Mouse (Mus musculus) Muller cell, postnatal 12 days (primary cell): Measurements from ENCODE around the gene Chst12.
A peak's percentile ranks its signal among the peaks of the same experiment; 100 is the strongest.

Source experiments
- DNase-seq: peaks from one replicate; pipeline ENCODE4 v3.0.0-alpha.2; 2015; ENCODE audit errors: inconsistent ontology term

Gene Chst12

DNA sequence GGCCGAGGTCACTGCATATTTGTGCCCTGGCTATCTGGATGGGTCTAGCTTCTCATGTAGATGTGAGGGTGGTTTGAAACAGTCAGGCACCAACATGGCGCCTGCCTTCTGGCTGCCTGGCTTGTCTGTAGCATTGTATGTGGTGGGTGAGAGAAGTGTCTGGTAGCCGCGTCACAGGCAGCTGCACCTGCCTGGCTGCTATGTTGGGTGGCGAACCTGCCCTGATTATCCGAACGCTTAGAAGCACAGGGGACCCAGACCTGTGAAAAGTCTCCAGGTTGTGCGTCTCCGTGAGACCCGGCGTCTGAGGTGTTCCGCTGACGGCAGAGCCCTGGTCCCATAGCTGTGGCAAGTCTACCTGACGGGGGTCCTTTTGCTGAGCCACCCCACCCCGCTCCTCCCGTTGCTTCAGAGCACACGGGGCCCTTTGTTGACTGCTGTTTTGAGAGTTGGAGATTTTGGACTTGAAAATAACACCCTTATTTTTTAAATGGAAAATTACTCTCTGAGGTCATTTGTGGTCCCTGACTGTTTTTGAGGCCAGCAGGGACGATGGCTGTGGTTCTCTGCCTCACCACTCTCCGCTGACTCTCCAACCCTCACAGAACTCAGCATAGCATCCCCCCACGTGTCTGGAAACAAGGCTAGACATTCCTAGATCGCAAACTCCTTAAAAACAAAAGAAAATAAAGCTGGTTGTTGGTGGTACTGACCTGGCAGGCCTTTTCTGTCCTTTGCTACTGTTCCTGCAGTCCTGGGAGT lies 12.0 kb downstream of the Chst12 start:
- no peak for DNase-seq

- DNase-seq = no peak
These were observed 12.5 kb downstream of the Chst12 start for GRCm38 (mm10) chr5:140517921-140518230.

GRCm38 (mm10) chr5:140521196-140521595 lies 15.8 kb downstream of the Chst12 start:
- no peak for DNase-seq

- DNase-seq = no peak
These were observed 21.4 kb downstream of the Chst12 start for GRCm38 (mm10) chr5:140526754-140527153.

GRCm38 (mm10) chr5:140538111-140538683 lies 32.8 kb downstream of the Chst12 start:
- no peak for DNase-seq

GRCm38 (mm10) chr5:140540106-140540505 lies 34.8 kb downstream of the Chst12 start:
- DNase-seq = peak; percentile 61

DNA sequence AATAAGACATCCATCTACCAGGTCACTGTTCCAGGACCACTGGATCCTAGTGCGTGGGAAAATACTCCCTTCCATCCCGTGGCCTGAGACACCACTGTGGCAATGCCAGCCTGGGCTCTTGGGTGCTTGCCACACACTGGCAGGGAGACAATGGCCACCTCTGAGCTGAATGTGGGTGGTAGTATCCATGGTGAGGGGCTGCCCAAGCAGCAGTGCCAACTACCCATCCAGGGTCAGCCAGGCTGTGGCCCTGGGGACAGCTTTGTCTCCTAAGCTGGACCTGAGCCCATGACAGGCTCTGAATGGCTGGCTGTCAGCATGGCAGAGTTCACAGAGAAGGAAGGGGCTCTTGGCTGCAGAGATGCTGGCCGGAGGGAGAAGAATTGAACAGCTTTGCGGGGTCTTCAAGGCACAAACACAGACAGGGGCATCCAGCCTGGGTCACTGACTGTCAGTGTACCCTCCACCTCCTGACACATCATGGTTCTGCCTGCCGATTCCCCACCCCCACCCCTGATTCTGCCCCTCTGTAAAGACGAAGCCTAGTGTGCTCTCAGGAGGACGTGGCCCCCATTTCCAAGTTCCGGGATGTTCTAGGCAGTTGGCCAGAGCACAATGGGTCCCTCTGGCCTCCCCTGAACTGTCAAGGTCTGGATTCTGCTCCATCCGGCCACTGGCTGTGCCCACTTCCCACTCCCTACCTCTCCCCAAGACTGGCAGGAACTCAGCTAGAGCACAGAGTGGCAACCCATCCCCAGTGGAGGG lies 37.6 kb downstream of the Chst12 start:
- peak; percentile 51 for DNase-seq

GRCm38 (mm10) chr5:140545651-140546050 lies 40.3 kb downstream of the Chst12 start:
- no peak for DNase-seq

GRCm38 (mm10) chr5:140546332-140546731 lies 41.0 kb downstream of the Chst12 start:
- no peak for DNase-seq

- peak; percentile 98 for DNase-seq
These were observed 44.1 kb downstream of the Chst12 start for GRCm38 (mm10) chr5:140549306-140550047.

- DNase-seq = no peak
These were observed 48.4 kb downstream of the Chst12 start for GRCm38 (mm10) chr5:140553719-140554118.

DNA sequence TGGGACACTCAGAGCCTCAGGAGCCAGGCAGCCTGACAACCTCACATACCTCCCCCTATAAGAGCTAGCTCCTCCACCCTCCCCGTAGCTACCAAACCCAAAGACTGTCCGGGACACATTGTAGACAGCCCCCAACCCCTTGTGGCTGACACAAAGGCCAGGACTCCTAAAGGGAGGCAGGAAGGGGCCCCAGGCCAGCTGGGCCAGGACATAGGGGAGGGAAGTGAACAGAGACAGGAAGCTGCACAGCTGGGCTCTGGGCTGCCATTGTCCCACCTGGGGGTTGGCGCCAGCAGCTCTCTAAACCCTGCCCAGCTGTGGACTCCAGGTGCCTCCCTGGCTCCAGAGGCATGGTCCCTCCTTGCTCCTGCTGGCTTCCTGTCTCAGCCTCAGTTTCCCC lies 51.5 kb downstream of the Chst12 start:
- DNase-seq = no peak

- no peak for DNase-seq
These were observed 57.3 kb downstream of the Chst12 start for GRCm38 (mm10) chr5:140562601-140563000.

GRCm38 (mm10) chr5:140564896-140565295 lies 59.5 kb downstream of the Chst12 start, which contains the start of gene Grifin:
TSS of gene Grifin (minus strand) at chr5:140565071.
- DNase-seq = no peak

- DNase-seq = peak; percentile 83
These were observed 60.1 kb downstream of the Chst12 start for GRCm38 (mm10) chr5:140565451-140565850.

DNA sequence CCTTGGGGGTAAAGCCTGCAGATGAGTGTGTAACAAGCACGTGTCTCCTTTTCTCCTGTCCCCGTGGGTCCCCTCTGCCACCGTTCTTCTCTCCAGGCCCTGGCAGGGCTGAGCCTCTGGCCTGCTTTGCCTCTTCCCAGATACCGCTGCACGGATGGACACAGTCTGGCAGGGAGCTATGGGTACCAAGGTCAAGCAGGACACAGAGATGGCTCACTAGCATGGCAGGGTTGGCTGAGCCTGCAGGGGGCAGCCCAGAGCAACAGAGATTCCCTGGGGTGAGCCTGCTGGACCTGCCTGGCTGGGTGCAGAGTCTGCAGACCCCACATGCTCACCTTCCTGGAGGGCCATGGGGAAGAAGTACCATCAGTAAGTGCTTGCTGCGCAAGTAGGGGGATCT lies 60.5 kb downstream of the Chst12 start:
- DNase-seq = no peak

- DNase-seq = no peak
These were observed 60.9 kb downstream of the Chst12 start for GRCm38 (mm10) chr5:140566271-140566670.

- DNase-seq = no peak
These were observed 62.0 kb downstream of the Chst12 start for GRCm38 (mm10) chr5:140567321-140567720.

- no peak for DNase-seq
These were observed 62.4 kb downstream of the Chst12 start for GRCm38 (mm10) chr5:140567751-140568150.

DNA sequence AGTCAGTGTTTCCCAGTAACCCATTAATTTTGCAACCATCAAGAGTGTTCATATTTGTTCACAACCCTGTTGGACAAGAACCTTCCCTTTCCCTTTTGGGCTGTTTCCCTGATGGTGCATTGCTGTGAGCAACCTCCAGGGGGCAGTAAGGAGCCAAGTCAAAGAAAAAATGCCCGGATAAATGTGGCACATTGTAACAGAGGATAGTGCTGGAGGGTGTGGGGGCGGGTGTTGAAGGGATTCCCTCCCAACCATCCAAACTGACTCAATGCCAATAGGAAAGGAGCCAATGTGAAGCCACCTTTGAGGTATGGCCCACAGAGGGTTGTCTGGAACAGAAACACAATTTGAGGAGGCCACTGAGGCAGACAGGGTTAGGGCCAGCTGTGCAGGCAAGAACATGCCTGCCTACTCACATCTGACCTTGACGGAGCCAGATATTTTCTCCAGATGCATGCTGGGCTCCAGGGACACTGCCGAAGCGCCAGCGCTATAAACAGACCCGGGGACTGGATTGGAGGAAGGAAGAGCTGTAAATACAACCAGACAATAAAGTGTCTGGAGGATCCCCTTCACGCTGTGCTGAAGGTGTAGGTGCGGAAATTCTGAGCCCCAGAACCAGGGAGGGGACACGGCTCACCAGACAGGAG lies 63.1 kb downstream of the Chst12 start:
- peak; percentile 48 for DNase-seq

- no peak for DNase-seq
These were observed 63.8 kb downstream of the Chst12 start for GRCm38 (mm10) chr5:140569032-140569595.
